In genomic region chr17:26938731-26939130, GRCm38 (mm10) we compare ENCODE assay signal across 7 mouse cellular contexts. TPM values are rescaled to one million over a fixed set of nuclear protein-coding genes. Genes with fewer than 3 reads are reported as not detected.
DNase-seq lines count a peak whose midpoint lies in the region; ATAC-seq lines count a peak whose summit lies in the region.

No protein-coding gene starts in this region.

- H3K4me3 ChIP-seq in lung, embryonic 16.5 days (ENCODE audit: low read length) = peak overlapping the region; percentile 75
- H3K4me3 ChIP-seq in embryonic facial prominence, embryonic 12.5 days = peak overlapping the region; percentile 74
- peak overlapping the region; percentile 70 for H3K4me3 ChIP-seq in hindbrain, embryonic 15.5 days
- H3K4me3 ChIP-seq in midbrain, embryonic 11.5 days (ENCODE audit: low read depth, low read length) = peak overlapping the region; percentile 67

- peaks cover 3% of the 10 kb centered on the region for H3K36me3 ChIP-seq in lung, embryonic 16.5 days (ENCODE audit: control insufficient read depth, insufficient read depth, low read length)
- H3K36me3 ChIP-seq in embryonic facial prominence, embryonic 12.5 days = peaks cover 28% of the 10 kb centered on the region
- peaks cover 15% of the 10 kb centered on the region for H3K36me3 ChIP-seq in hindbrain, embryonic 15.5 days
- peaks cover 4% of the 10 kb centered on the region for H3K36me3 ChIP-seq in midbrain, embryonic 11.5 days (ENCODE audit: control insufficient read depth, insufficient read depth, low read length)

- peaks cover 25% of the 10 kb centered on the region for H3K4me1 ChIP-seq in lung, embryonic 16.5 days (replicated peaks; ENCODE audit: control insufficient read depth, insufficient read depth, low read length)
- H3K4me1 ChIP-seq in embryonic facial prominence, embryonic 12.5 days = peaks cover 41% of the 10 kb centered on the region
- peaks cover 59% of the 10 kb centered on the region for H3K4me1 ChIP-seq in hindbrain, embryonic 15.5 days (replicated peaks)
- peaks cover 27% of the 10 kb centered on the region for H3K4me1 ChIP-seq in midbrain, embryonic 11.5 days (ENCODE audit: control insufficient read depth, insufficient read depth, low read length)

- H3K9me3 ChIP-seq in lung, embryonic 16.5 days (ENCODE audit: control insufficient read depth, low read length) = no peaks in the 10 kb centered on the region
- no peaks in the 10 kb centered on the region for H3K9me3 ChIP-seq in embryonic facial prominence, embryonic 12.5 days
- no peaks in the 10 kb centered on the region for H3K9me3 ChIP-seq in hindbrain, embryonic 15.5 days
- H3K9me3 ChIP-seq in midbrain, embryonic 11.5 days (ENCODE audit: control insufficient read depth, low read length) = no peaks in the 10 kb centered on the region

- no peaks in the 10 kb centered on the region for H3K27me3 ChIP-seq in lung, embryonic 16.5 days (ENCODE audit: control insufficient read depth, insufficient read depth, low read depth, low read length)
- no peaks in the 10 kb centered on the region for H3K27me3 ChIP-seq in embryonic facial prominence, embryonic 12.5 days
- no peaks in the 10 kb centered on the region for H3K27me3 ChIP-seq in hindbrain, embryonic 15.5 days
- H3K27me3 ChIP-seq in midbrain, embryonic 11.5 days (ENCODE audit: control insufficient read depth, insufficient read depth, low read length) = no peaks in the 10 kb centered on the region

- DNase-seq in lung, postnatal 4 days = no peak
- DNase-seq in midbrain, embryonic 11.5 days (ENCODE audit: low spot score, missing footprints) = peak; percentile 91
- DNase-seq in left cerebral cortex, adult 11 months (ENCODE audit: low spot score) = no peak
- no peak for DNase-seq in right cerebral cortex, postnatal 4 days

- no peak for ATAC-seq in lung, embryonic 16.5 days (ENCODE audit: low read depth)
- no peak for ATAC-seq in embryonic facial prominence, embryonic 12.5 days (ENCODE audit: insufficient number of reproducible peaks, insufficient read depth, low FRiP score, low TSS enrichment)
- 0 out of 2 replicates have a peak, but pooled peaks have one; percentile 1 for ATAC-seq in hindbrain, embryonic 15.5 days (ENCODE audit: low FRiP score, low read depth)
- peak; percentile 1; the same call in 1 of the 2 replicates for ATAC-seq in midbrain, embryonic 11.5 days (ENCODE audit: low FRiP score)

- peak overlapping the region; percentile 74 for H3K4me2 ChIP-seq in lung, embryonic 16.5 days (ENCODE audit: low read depth, low read length)
- peak overlapping the region; percentile 97 for H3K4me2 ChIP-seq in embryonic facial prominence, embryonic 12.5 days (replicated peaks)
- peak overlapping the region; percentile 98 for H3K4me2 ChIP-seq in hindbrain, embryonic 15.5 days
- peak overlapping the region; percentile 98 for H3K4me2 ChIP-seq in midbrain, embryonic 11.5 days

- WGBS in lung, embryonic 16.5 days = 0% methylated on average over 22 of the region's 22 CpGs
- WGBS in embryonic facial prominence, embryonic 12.5 days = under 1% methylated on average over 22 of the region's 22 CpGs
- WGBS in hindbrain, embryonic 15.5 days = under 1% methylated on average over 21 of the region's 22 CpGs
- under 1% methylated on average over 21 of the region's 22 CpGs for WGBS in midbrain, embryonic 11.5 days

- H3K9ac ChIP-seq in lung, embryonic 16.5 days (ENCODE audit: low read length) = peak overlapping the region; percentile 79
- peak overlapping the region; percentile 82 for H3K9ac ChIP-seq in embryonic facial prominence, embryonic 12.5 days
- peak overlapping the region; percentile 68 for H3K9ac ChIP-seq in hindbrain, embryonic 15.5 days
- H3K9ac ChIP-seq in midbrain, embryonic 11.5 days (ENCODE audit: low read length) = peak overlapping the region; percentile 77

- H3K27ac ChIP-seq in lung, embryonic 16.5 days (ENCODE audit: low read length) = peak overlapping the region; percentile 92
- peak overlapping the region; percentile 97 for H3K27ac ChIP-seq in embryonic facial prominence, embryonic 12.5 days
- peak overlapping the region; percentile 95 for H3K27ac ChIP-seq in hindbrain, embryonic 15.5 days (replicated peaks)
- peak overlapping the region; percentile 57 for H3K27ac ChIP-seq in midbrain, embryonic 11.5 days (ENCODE audit: low read depth, low read length)

RNA-seq across cellular contexts. Expression of gene Cuta, which starts 0.6 kb away (rescaled TPM):
- polyA plus RNA-seq in lung, embryonic 16.5 days (2015; fragmentation: Nextera tagmentation; extraction: Ambion mirVana) = 194 and 199 TPM in 2 replicates
- 172 and 174 TPM in 2 replicates for polyA plus RNA-seq in embryonic facial prominence, embryonic 12.5 days (2016; fragmentation: Nextera tagmentation; extraction: Ambion mirVana)
- polyA plus RNA-seq in hindbrain, embryonic 15.5 days (2015; fragmentation: Nextera tagmentation; extraction: Ambion mirVana) = 134 and 138 TPM in 2 replicates
- polyA plus RNA-seq in midbrain, embryonic 11.5 days (2014; fragmentation: Nextera tagmentation; extraction: Ambion mirVana) = 146 and 157 TPM in 2 replicates

RNA-seq across cellular contexts. Expression of gene Syngap1, which starts 2.3 kb away (rescaled TPM):
- polyA plus RNA-seq in lung, embryonic 16.5 days (2015; fragmentation: Nextera tagmentation; extraction: Ambion mirVana) = 0.90 and 1.9 TPM in 2 replicates
- 2.5 and 4.0 TPM in 2 replicates for polyA plus RNA-seq in embryonic facial prominence, embryonic 12.5 days (2016; fragmentation: Nextera tagmentation; extraction: Ambion mirVana)
- 4.7 and 5.1 TPM in 2 replicates for polyA plus RNA-seq in hindbrain, embryonic 15.5 days (2015; fragmentation: Nextera tagmentation; extraction: Ambion mirVana)
- polyA plus RNA-seq in midbrain, embryonic 11.5 days (2014; fragmentation: Nextera tagmentation; extraction: Ambion mirVana) = 1.8 and 2.3 TPM in 2 replicates

RNA-seq across cellular contexts. Expression of gene Phf1, which starts 5.9 kb away (rescaled TPM):
- 9.7 and 10.0 TPM in 2 replicates for polyA plus RNA-seq in lung, embryonic 16.5 days (2015; fragmentation: Nextera tagmentation; extraction: Ambion mirVana)
- polyA plus RNA-seq in embryonic facial prominence, embryonic 12.5 days (2016; fragmentation: Nextera tagmentation; extraction: Ambion mirVana) = 13.9 and 17.1 TPM in 2 replicates
- 32.3 and 34.7 TPM in 2 replicates for polyA plus RNA-seq in hindbrain, embryonic 15.5 days (2015; fragmentation: Nextera tagmentation; extraction: Ambion mirVana)
- polyA plus RNA-seq in midbrain, embryonic 11.5 days (2014; fragmentation: Nextera tagmentation; extraction: Ambion mirVana) = 3.6 and 3.7 TPM in 2 replicates

RNA-seq across cellular contexts. Expression of gene Kifc5b, which starts 21.8 kb away (rescaled TPM):
- 9.0 and 12.9 TPM in 2 replicates for polyA plus RNA-seq in lung, embryonic 16.5 days (2015; fragmentation: Nextera tagmentation; extraction: Ambion mirVana)
- 7.9 and 9.7 TPM in 2 replicates for polyA plus RNA-seq in embryonic facial prominence, embryonic 12.5 days (2016; fragmentation: Nextera tagmentation; extraction: Ambion mirVana)
- polyA plus RNA-seq in hindbrain, embryonic 15.5 days (2015; fragmentation: Nextera tagmentation; extraction: Ambion mirVana) = 3.4 and 3.7 TPM in 2 replicates
- polyA plus RNA-seq in midbrain, embryonic 11.5 days (2014; fragmentation: Nextera tagmentation; extraction: Ambion mirVana) = 3.8 and 6.4 TPM in 2 replicates

RNA-seq across cellular contexts. Expression of gene Zbtb9, which starts 34.2 kb away (rescaled TPM):
- polyA plus RNA-seq in lung, embryonic 16.5 days (2015; fragmentation: Nextera tagmentation; extraction: Ambion mirVana) = 16.5 and 17.1 TPM in 2 replicates
- 16.1 and 17.1 TPM in 2 replicates for polyA plus RNA-seq in embryonic facial prominence, embryonic 12.5 days (2016; fragmentation: Nextera tagmentation; extraction: Ambion mirVana)
- 14.6 and 14.7 TPM in 2 replicates for polyA plus RNA-seq in hindbrain, embryonic 15.5 days (2015; fragmentation: Nextera tagmentation; extraction: Ambion mirVana)
- polyA plus RNA-seq in midbrain, embryonic 11.5 days (2014; fragmentation: Nextera tagmentation; extraction: Ambion mirVana) = 13.4 and 13.6 TPM in 2 replicates

Comparison
In these comparisons a context has a peak if more than half of its experiments do, and no peak if none do; other contexts are left out.
1. ATAC-seq: peak in hindbrain, embryonic 15.5 days (single experiment) and midbrain, embryonic 11.5 days (single experiment); none in lung, embryonic 16.5 days (single experiment) and embryonic facial prominence, embryonic 12.5 days (single experiment).
2. Peak in every context shown above with its lines, with median percentiles within 50 percentile points of each other: H3K27ac ChIP-seq, H3K4me2 ChIP-seq, H3K4me3 ChIP-seq and H3K9ac ChIP-seq.